Mouse (Mus musculus) hindbrain, postnatal 0 days (tissue): Measurements from ENCODE around the gene Osbpl9. TPM values are rescaled to one million over a fixed set of nuclear protein-coding genes. Genes with fewer than 3 reads are reported as not detected.
A peak's percentile ranks its signal among the peaks of the same experiment; 100 is the strongest.

Experiments
- ATAC-seq: fragments of 200-750 bp; cut with Nextera tagmentation; 2 replicates; pipeline ENCODE4 v1.8.0; 2017; ENCODE audit warnings: mild to moderate bottlenecking, moderate TSS enrichment, moderate library complexity
- DNase-seq: peaks from one replicate; pipeline ENCODE4 v3.0.0-alpha.2; 2015; ENCODE audit warnings: low spot score
- H3K27ac ChIP-seq: fragments of 300-500 bp; sonication (generic); 2 replicates; pipeline ENCODE4 v1.5.1; 2014; ENCODE audit warnings: mild to moderate bottlenecking
- H3K27me3 ChIP-seq: fragments of 300-500 bp; sonication (generic); 2 replicates; pipeline ENCODE4 v1.6.1; 2014; ENCODE audit warnings: low read length, mixed read lengths; ENCODE audit not compliant: insufficient read depth
- H3K36me3 ChIP-seq: fragments of 300-500 bp; sonication (generic); 2 replicates; pipeline ENCODE4 v1.6.1; 2014; ENCODE audit warnings: low read length, mixed read lengths; ENCODE audit not compliant: insufficient read depth
- H3K4me1 ChIP-seq: fragments of 300-500 bp; sonication (generic); 2 replicates; pipeline ENCODE4 v1.6.1; 2014; ENCODE audit warnings: antibody characterized with exemption, low read length, mixed read lengths; ENCODE audit not compliant: insufficient read depth
- H3K4me2 ChIP-seq: fragments of 300-500 bp; sonication (generic); 2 replicates; pipeline ENCODE4 v1.6.1; 2014; ENCODE audit warnings: low read depth, mild to moderate bottlenecking, low read length, moderate library complexity, mixed read lengths
- H3K4me3 ChIP-seq: fragments of 300-500 bp; sonication (generic); 2 replicates; pipeline ENCODE4 v1.5.1; 2014; ENCODE audit warnings: low read length
- H3K9ac ChIP-seq: fragments of 300-500 bp; sonication (generic); replicated peaks from 2 replicates; pipeline ENCODE4 v1.6.1; 2014; ENCODE audit warnings: mild to moderate bottlenecking, low read length, moderate library complexity, mixed read lengths
- H3K9me3 ChIP-seq: fragments of 300-500 bp; sonication (generic); 2 replicates; pipeline ENCODE4 v1.6.1; 2016; ENCODE audit warnings: low read length, mixed read lengths
- CTCF ChIP-seq: IDR thresholded peaks from 2 replicates; pipeline ENCODE4 v1.5.1; 2016; ENCODE audit warnings: antibody characterized with exemption, control low read depth, low read depth
- WGBS: fragments of 180-500 bp; shearing (Covaris S2); extraction: QIAGEN DNeasy Blood & Tissue Kit; methylation state at CpG from one replicate; pipeline ENCODE4 v1.1.7; 2014; 5-methylcytosine and 5-hydroxymethylcytosine counted together
- microRNA counts: library from miRNA; unstranded; fragments of <30 nt; microRNA quantifications from one replicate; lab custom pipeline; 2015
- microRNA-seq, 2 experiments: library from miRNA; unstranded; fragments of <30 nt; microRNA quantifications; one replicate each; pipeline ENCODE4; 2016
- polyA plus RNA-seq: library from polyadenylated mRNA; unstranded; fragments of >200 nt; fragmentation: Nextera tagmentation; extraction: Ambion mirVana; gene quantifications from 2 replicates; pipeline ENCODE4 v1.2.1, GENCODE M21; 2015
- total RNA-seq: library from RNA; depleted of rRNA; stranded (reverse); fragments of >200 nt; gene quantifications from 2 replicates; pipeline ENCODE4 v1.2.3, GENCODE M21; 2014; rRNA removed

Osbpl9 gene
- total and polyA plus RNA-seq, 2 experiments from 2014 or later: 59.0 to 59.3 TPM

GRCm38 (mm10) chr4:109017441-109017840 is 184.6 kb downstream of the Osbpl9 start:
- H3K36me3 ChIP-seq: peaks cover 11% of the 10 kb centered on the region; the same call in 1 of the 2 replicates
- no peak for TF ChIP-seq CTCF

DNA sequence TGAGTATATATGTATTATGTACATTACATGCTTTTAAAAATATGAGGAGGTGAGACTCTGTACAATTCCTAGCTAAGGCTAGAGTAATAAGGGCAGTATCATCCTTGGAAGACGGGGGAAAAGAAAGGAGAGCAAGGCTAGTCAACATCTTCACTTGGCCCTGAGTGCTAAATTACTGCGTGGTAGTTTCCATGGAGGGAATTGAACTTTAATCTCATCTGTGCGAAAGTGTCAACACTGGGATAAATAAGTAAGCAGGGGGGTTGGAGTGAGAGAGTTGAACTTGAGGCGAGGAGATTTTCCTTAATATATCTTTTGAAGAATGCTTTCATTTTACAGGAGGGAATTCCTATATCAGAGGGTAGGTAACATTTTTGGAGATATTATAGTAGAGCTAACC is 188.0 kb downstream of the Osbpl9 start:
- H3K27ac ChIP-seq: no peak overlapping the region
- WGBS: 94% methylated on average over 4 of the region's 4 CpGs
- no peak for ATAC-seq
- H3K36me3 ChIP-seq: peaks cover 7% of the 10 kb centered on the region; the same call in 1 of the 2 replicates
- no peak for DNase-seq
- H3K9ac ChIP-seq: no peak overlapping the region
- H3K4me3 ChIP-seq: no peak overlapping the region
- no peaks in the 10 kb centered on the region for H3K27me3 ChIP-seq
- no peak overlapping the region for H3K4me2 ChIP-seq
- no peak for TF ChIP-seq CTCF
- no peaks in the 10 kb centered on the region for H3K4me1 ChIP-seq
- H3K9me3 ChIP-seq: no peaks in the 10 kb centered on the region

More at GRCm38 (mm10) chr4:109017441-109017840, 184.6 kb downstream of the Osbpl9 start:
- no peaks in the 10 kb centered on the region for H3K9me3 ChIP-seq
- no peak overlapping the region for H3K4me2 ChIP-seq
- H3K27ac ChIP-seq: no peak overlapping the region
- 50% methylated on average over 7 of the region's 7 CpGs for WGBS
- ATAC-seq (no peak), DNase-seq (no peak)
- no peaks in the 10 kb centered on the region for H3K27me3 ChIP-seq
- no peak overlapping the region for H3K9ac ChIP-seq
- H3K4me1 ChIP-seq: no peaks in the 10 kb centered on the region
- H3K4me3 ChIP-seq: no peak overlapping the region

MicroRNA genes within 50 kb of the gene (microRNA counts, 519-probe panel; counts per million panel counts)
- 705 counts per million, percentile 8 among the panel's probes with 10 or more counts for microRNA mmu-miR-761 (lab: Ali Mortazavi, UCI)

Small RNA genes lying within 50 kb of the gene (microRNA-seq; reads per million reads assigned to microRNA genes)
- 0 reads per million in 2 experiments for gene Mir761

Other genes with a start within 250 kb of the Osbpl9 start
- 36.8 and 36.9 TPM in 2 replicates for gene Nrd1, start 201.6 kb downstream of the Osbpl9 start, total RNA-seq
- 51.2 and 52.3 TPM in 2 replicates for gene Nrd1, start 201.6 kb downstream of the Osbpl9 start, polyA plus RNA-seq
- 0.54 and 1.0 TPM in 2 replicates for gene Calr4, start 32.2 kb upstream of the Osbpl9 start, total RNA-seq
- 1.6 TPM in 2 replicates for gene Calr4, start 32.2 kb upstream of the Osbpl9 start, polyA plus RNA-seq
- 68.8 and 73.0 TPM in 2 replicates for gene Eps15, start 78.0 kb upstream of the Osbpl9 start, total RNA-seq
- 57.4 and 58.1 TPM in 2 replicates for gene Eps15, start 78.0 kb upstream of the Osbpl9 start, polyA plus RNA-seq
- 4.0 and 6.8 TPM in 2 replicates for gene Ttc39a, start 204.4 kb upstream of the Osbpl9 start, total RNA-seq
- gene Ttc39a, start 204.4 kb upstream of the Osbpl9 start, polyA plus RNA-seq: 5.3 and 6.4 TPM in 2 replicates